Mouse (Mus musculus) midbrain, postnatal 0 days (tissue): Measurements from ENCODE around the gene Lcp2. TPM values are rescaled to one million over a fixed set of nuclear protein-coding genes. Genes with fewer than 3 reads are reported as not detected.

ENCODE experiments used
- ATAC-seq: fragments of 200-750 bp; cut with Nextera tagmentation; 2 replicates; pipeline ENCODE4 v1.8.0; 2017; ENCODE audit warnings: moderate number of reproducible peaks, mild to moderate bottlenecking, moderate TSS enrichment, moderate library complexity; ENCODE audit not compliant: low FRiP score
- DNase-seq: peaks from one replicate; pipeline ENCODE4 v3.0.0-alpha.2; 2015; ENCODE audit warnings: low spot score
- H3K27ac ChIP-seq: fragments of 300-500 bp; sonication (generic); 2 replicates; pipeline ENCODE4 v1.5.1; 2014; ENCODE audit warnings: low read depth, mild to moderate bottlenecking, low read length, mixed read lengths
- H3K27me3 ChIP-seq: fragments of 300-500 bp; sonication (generic); 2 replicates; pipeline ENCODE4 v1.6.1; 2014; ENCODE audit warnings: low read length, control low read depth, mixed read lengths; ENCODE audit not compliant: insufficient read depth
- H3K36me3 ChIP-seq: fragments of 300-500 bp; sonication (generic); 2 replicates; pipeline ENCODE4 v1.6.1; 2014; ENCODE audit warnings: low read length, control low read depth, mixed read lengths; ENCODE audit not compliant: insufficient read depth
- H3K4me1 ChIP-seq: fragments of 300-500 bp; sonication (generic); 2 replicates; pipeline ENCODE4 v1.6.1; 2014; ENCODE audit warnings: mild to moderate bottlenecking, control low read depth, antibody characterized with exemption, low read length, mixed read lengths; ENCODE audit not compliant: insufficient read depth
- H3K4me2 ChIP-seq: fragments of 300-500 bp; sonication (generic); 2 replicates; pipeline ENCODE4 v1.6.1; 2014; ENCODE audit warnings: low read depth, mild to moderate bottlenecking, low read length, mixed read lengths; ENCODE audit not compliant: poor library complexity, severe bottlenecking
- H3K4me3 ChIP-seq: fragments of 300-500 bp; sonication (generic); 2 replicates; pipeline ENCODE4 v1.5.1; 2014; ENCODE audit warnings: low read depth, mild to moderate bottlenecking, low read length, moderate library complexity
- H3K9ac ChIP-seq: fragments of 300-500 bp; sonication (generic); replicated peaks from 2 replicates; pipeline ENCODE4 v1.6.1; 2014; ENCODE audit warnings: mild to moderate bottlenecking, low read length, moderate library complexity, mixed read lengths; ENCODE audit not compliant: poor library complexity, severe bottlenecking
- H3K9me3 ChIP-seq: fragments of 300-500 bp; sonication (generic); 2 replicates; pipeline ENCODE4 v1.6.1; 2016; ENCODE audit warnings: low read length, control low read depth
- CTCF ChIP-seq: IDR thresholded peaks from 2 replicates; pipeline ENCODE4 v1.5.1; 2016; ENCODE audit warnings: antibody characterized with exemption, mild to moderate bottlenecking
- WGBS: fragments of 180-500 bp; shearing (Covaris S2); extraction: QIAGEN DNeasy Blood & Tissue Kit; methylation state at CpG from one replicate; pipeline ENCODE4 v1.1.7; 2014; 5-methylcytosine and 5-hydroxymethylcytosine counted together
- polyA plus RNA-seq: library from polyadenylated mRNA; unstranded; fragments of >200 nt; fragmentation: Nextera tagmentation; extraction: Ambion mirVana; gene quantifications from 2 replicates; pipeline ENCODE4 v1.2.1, GENCODE M21; 2015
- total RNA-seq: library from RNA; depleted of rRNA; stranded (reverse); fragments of >200 nt; gene quantifications from 2 replicates; pipeline ENCODE4 v1.2.3, GENCODE M21; 2014

The Lcp2 gene
- total and polyA plus RNA-seq, 2 experiments from 2014 or later: 2.7 to 4.9 TPM

- DNase-seq: no peak
- H3K36me3 ChIP-seq: no peaks in the 10 kb centered on the region
- H3K4me2 ChIP-seq: no peak overlapping the region
- ATAC-seq: no peak
- no peak overlapping the region for H3K4me3 ChIP-seq
- H3K27me3 ChIP-seq: no peaks in the 10 kb centered on the region
- 69% methylated on average over 5 of the region's 5 CpGs for WGBS
- no peaks in the 10 kb centered on the region for H3K9me3 ChIP-seq
- no peak for TF ChIP-seq CTCF
- H3K4me1 ChIP-seq: no peaks in the 10 kb centered on the region
- H3K9ac ChIP-seq: no peak overlapping the region
- no peak overlapping the region for H3K27ac ChIP-seq
Observed at GRCm38 (mm10) chr11:34040061-34040460, 6.7 kb upstream of the Lcp2 start.

GRCm38 (mm10) chr11:34042808-34043207, 3.9 kb upstream of the Lcp2 start:
- no peak for ATAC-seq
- Histone ChIP-seq H3K9ac (no peak overlapping the region), H3K36me3 (no peaks in the 10 kb centered on the region), H3K27ac (no peak overlapping the region), H3K9me3 (no peaks in the 10 kb centered on the region), H3K4me3 (no peak overlapping the region), H3K27me3 (no peaks in the 10 kb centered on the region), H3K4me1 (no peaks in the 10 kb centered on the region), H3K4me2 (no peak overlapping the region)
- DNase-seq: no peak
- WGBS: 64% methylated on average over 1 of the region's 1 CpGs
- TF ChIP-seq CTCF: no peak

- H3K4me2 ChIP-seq: no peak overlapping the region
- no peak for ATAC-seq
- H3K9ac ChIP-seq: no peak overlapping the region
- H3K27ac ChIP-seq: no peak overlapping the region
- WGBS: 88% methylated on average over 5 of the region's 5 CpGs
- no peak overlapping the region for H3K4me3 ChIP-seq
- no peaks in the 10 kb centered on the region for H3K9me3 ChIP-seq
- H3K27me3 ChIP-seq: no peaks in the 10 kb centered on the region
- no peaks in the 10 kb centered on the region for H3K36me3 ChIP-seq
- no peak for TF ChIP-seq CTCF
- DNase-seq: no peak
- H3K4me1 ChIP-seq: no peaks in the 10 kb centered on the region
Observed at GRCm38 (mm10) chr11:34047542-34047937, 820 bp downstream of the Lcp2 start.

- Histone ChIP-seq H3K4me3 (no peak overlapping the region), H3K4me2 (no peak overlapping the region), H3K36me3 (no peaks in the 10 kb centered on the region), H3K27ac (no peak overlapping the region), H3K4me1 (no peaks in the 10 kb centered on the region), H3K9me3 (no peaks in the 10 kb centered on the region), H3K27me3 (no peaks in the 10 kb centered on the region), H3K9ac (no peak overlapping the region)
- no peak for ATAC-seq
- DNase-seq: no peak
- 96% methylated on average over 8 of the region's 8 CpGs for WGBS
- no peak for TF ChIP-seq CTCF
Observed at GRCm38 (mm10) chr11:34048375-34049124, 1.8 kb downstream of the Lcp2 start.

- Histone ChIP-seq H3K9me3 (no peaks in the 10 kb centered on the region), H3K4me2 (no peak overlapping the region), H3K27me3 (no peaks in the 10 kb centered on the region), H3K36me3 (no peaks in the 10 kb centered on the region), H3K27ac (no peak overlapping the region), H3K4me1 (no peaks in the 10 kb centered on the region), H3K4me3 (no peak overlapping the region), H3K9ac (no peak overlapping the region)
- 93% methylated on average over 1 of the region's 1 CpGs for WGBS
- DNase-seq: no peak
- ATAC-seq: no peak
- TF ChIP-seq CTCF: no peak
Observed at GRCm38 (mm10) chr11:34049125-34049379, 2.3 kb downstream of the Lcp2 start.

GRCm38 (mm10) chr11:34050063-34050462, 3.3 kb downstream of the Lcp2 start:
- 88% methylated on average over 1 of the region's 1 CpGs for WGBS
- no peak for TF ChIP-seq CTCF

More at GRCm38 (mm10) chr11:34050063-34050462, 3.3 kb downstream of the Lcp2 start:
- ATAC-seq: no peak
- H3K9ac ChIP-seq: no peak overlapping the region
- H3K4me2 ChIP-seq: no peak overlapping the region
- DNase-seq: no peak
- no peaks in the 10 kb centered on the region for H3K36me3 ChIP-seq
- H3K9me3 ChIP-seq: no peaks in the 10 kb centered on the region
- H3K27ac ChIP-seq: no peak overlapping the region
- H3K27me3 ChIP-seq: no peaks in the 10 kb centered on the region
- no peak overlapping the region for H3K4me3 ChIP-seq
- H3K4me1 ChIP-seq: no peaks in the 10 kb centered on the region
